Mouse (Mus musculus): ENCODE data around the gene Itpr3.
A peak's percentile ranks its signal among the peaks of the same experiment; 100 is the strongest.

Gene Itpr3

GRCm38 (mm10) chr17:27120561-27121024, 63.5 kb downstream of the Itpr3 start:
- peak; percentile 76 for DNase-seq

DNA sequence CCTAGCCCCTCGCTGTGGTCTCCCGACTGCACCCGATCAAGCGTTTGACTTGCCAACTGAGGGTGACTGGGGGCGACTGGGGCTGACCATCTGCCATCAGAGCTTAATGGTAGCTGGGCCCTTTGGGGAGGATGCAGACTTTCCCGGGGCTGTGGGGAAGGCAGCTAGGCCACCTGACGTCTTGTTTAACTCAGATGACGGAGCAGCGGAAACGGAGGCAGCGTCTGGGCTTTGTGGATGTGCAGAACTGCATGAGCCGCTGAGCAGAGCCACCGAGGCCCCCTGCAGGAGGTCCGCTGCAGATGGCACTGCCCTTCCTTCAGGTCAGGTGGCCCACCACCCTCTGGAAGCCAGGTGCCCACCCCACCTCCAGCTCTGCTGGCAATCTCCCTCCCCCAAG, 64.2 kb downstream of the Itpr3 start:
- DNase-seq, result no peak

- DNase-seq, result no peak
Measured at GRCm38 (mm10) chr17:27121781-27122180, 64.7 kb downstream of the Itpr3 start.

DNA sequence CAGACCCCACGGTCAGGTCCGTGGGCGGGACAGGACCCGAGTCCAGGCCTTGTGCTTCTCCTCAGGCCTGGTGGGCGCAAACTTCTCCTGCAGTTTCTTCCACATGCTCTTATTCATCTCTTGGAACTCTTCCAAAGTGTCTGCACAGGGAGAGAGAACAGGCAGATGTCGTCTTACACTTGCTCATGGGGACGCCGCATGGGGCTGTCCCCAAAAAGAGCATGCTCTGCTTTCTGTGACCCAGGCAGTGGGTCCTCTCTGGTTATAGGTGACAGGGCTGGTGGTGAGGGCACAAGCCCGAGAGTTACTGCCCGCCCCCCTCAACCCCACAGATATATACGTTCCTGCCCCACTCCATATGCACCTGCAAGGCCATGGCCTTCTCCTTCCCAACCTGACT, 65.6 kb downstream of the Itpr3 start:
- no peak for DNase-seq

- no peak for DNase-seq
Measured at GRCm38 (mm10) chr17:27123103-27123502, 66.0 kb downstream of the Itpr3 start.

- no peak for DNase-seq
Measured at GRCm38 (mm10) chr17:27123813-27124375, 66.8 kb downstream of the Itpr3 start.

DNA sequence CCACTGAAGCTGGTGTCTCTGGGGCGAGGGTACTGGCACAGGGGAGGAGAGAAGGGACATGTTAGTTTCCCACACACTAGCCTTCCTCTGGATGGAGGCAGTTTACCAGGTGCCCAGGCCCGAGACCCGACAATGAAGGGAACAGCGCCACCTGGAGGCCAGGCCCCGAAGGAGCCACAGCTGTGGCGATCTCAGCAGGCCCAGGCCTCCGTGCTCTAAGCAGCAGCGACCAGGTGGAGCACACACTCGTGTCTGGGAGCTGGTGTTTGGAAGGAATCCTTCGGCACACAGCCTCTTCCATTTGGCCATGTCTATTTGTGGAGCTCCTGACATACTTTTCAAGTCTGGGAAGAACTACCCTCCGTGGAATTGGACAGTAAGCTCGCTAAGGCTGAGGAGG, 68.1 kb downstream of the Itpr3 start:
- DNase-seq, result peak; percentile 81

GRCm38 (mm10) chr17:27125669-27126202, 68.6 kb downstream of the Itpr3 start:
- DNase-seq, result no peak

DNA sequence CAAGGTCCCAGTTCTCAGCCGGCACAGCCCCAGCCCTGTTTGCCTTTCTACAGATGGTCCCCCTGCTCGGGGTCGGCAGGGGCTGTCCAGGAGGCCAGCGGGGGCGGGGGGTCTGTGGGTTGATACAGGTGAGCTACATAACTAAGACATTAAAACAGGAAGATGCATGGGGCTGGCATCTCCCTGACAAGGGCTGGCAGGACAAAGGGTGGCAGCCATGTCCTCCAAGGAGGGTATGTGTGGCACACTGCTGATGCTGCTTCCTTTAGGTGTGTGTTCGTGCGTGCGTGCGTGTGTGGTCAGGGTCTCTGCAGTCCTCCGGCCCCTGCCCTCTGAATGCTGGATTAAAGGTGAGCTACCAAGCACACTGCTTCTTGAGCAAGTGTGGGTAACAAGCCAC, 69.9 kb downstream of the Itpr3 start:
- no peak for DNase-seq

- no peak for DNase-seq
Measured at GRCm38 (mm10) chr17:27128189-27128588, 71.1 kb downstream of the Itpr3 start.

- DNase-seq, result no peak
Measured at GRCm38 (mm10) chr17:27129291-27129690, 72.2 kb downstream of the Itpr3 start.

- no peak for DNase-seq
Measured at GRCm38 (mm10) chr17:27129819-27130218, 72.7 kb downstream of the Itpr3 start.

DNA sequence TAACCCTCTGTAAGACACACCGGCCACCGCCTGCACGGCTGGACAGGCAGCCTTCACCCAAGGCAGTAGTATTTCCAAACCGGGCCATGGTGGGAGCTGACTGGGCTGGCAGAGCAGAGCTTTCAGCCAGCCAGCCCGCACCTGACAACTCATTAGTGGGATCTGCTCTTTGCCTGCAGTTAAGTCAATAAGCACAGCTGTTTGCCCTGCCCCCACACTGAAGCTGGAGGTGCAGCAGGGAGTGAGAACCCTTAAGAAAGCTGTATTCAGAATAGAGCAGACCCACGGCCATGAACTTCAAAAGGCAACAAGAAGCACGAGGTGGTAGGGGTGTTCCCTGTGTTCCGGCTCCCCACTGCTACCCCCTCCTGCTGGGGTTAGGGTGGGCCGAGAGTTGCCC, 73.1 kb downstream of the Itpr3 start:
- no peak for DNase-seq

DNA sequence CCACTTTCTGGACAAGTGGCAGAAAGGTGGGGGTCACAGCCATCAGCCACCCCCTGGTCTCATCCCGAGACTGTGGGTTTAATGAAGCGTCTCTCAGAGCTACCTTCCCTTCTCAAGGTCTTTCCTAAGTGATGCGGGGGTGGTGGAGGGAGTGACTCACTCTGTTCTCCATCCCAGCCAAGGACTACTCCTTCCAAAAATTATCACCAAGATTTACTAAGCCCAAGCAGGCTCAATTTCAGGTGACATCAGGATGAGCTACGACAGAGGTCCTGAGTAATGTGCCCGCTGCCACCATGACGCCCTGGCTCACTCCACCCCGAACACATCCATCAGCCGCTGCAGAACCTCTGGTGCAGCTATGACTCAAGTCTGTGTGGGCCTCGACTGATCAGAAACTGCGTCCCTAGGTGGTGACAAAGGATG, 74.1 kb downstream of the Itpr3 start:
- no peak for DNase-seq

DNA sequence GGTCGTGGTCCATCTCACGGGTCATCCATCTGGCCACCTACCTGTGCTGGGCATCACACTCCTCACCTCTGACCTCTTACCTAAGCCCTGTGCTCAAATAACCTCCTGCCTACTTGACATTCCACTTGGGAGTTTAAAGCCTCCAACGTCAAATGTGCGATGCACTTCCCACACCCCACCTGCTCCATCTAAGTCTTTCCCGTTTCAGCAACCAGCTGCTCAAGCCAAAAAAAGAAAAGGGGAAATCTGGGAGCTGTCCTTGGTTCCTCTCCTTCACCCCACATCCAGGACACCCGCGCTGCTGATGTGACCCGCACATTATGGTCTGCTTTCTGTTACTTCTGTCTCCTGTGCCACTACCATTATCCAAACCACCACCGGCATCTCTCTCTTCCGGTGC, 75.1 kb downstream of the Itpr3 start:
- no peak for DNase-seq

DNA sequence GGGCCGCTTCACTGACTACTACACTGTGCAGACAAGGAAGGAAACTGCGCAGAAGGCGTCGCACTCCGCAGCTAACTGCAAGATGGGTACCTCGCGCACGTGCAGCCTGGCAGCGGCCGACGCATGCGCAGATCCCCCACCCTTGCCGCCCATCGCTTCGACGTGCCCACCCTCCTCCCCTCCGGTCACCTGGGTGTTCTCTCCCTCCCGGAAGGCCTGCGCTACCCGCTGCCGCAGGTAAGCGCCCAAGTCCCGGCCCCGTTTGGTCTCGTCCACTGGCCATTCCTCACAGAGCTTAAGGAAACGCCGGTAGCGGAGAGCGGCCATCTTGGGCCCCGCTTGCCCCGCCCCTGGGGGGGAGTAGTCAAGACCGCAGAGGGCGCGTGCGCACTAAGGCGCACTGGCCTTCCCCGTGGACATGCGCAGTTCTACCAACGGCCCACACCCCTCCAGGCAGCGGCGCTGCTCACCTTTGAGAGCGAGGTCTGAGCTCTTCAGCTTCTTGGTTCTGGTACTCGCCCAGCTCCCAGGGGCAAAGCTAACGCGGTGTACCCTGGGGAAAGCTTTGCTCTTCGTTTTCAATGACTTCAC, 76.5 kb downstream of the Itpr3 start, which contains the start of gene Uqcc2:
Gene Uqcc2, minus strand, starts transcription at position 366 of the 591 bp plus-strand sequence.
- DNase-seq, result peak; percentile 100

DNA sequence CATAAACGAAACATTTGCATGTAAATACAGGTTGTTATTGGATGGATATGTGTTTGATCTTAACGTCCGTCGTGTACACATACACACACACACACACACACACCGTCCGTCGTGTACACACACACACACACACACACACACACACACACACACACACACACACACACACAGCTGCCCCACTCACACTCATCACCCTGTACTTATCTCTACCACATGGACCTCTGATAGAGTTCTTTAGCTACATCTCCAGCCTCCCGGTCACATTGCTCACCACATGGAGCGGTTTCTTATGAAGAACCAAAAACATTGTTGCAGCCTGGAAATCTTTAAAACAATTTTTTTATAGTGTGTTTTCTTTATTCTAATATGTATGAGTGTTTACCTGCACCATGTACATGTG, 77.1 kb downstream of the Itpr3 start:
- no peak for DNase-seq

DNA sequence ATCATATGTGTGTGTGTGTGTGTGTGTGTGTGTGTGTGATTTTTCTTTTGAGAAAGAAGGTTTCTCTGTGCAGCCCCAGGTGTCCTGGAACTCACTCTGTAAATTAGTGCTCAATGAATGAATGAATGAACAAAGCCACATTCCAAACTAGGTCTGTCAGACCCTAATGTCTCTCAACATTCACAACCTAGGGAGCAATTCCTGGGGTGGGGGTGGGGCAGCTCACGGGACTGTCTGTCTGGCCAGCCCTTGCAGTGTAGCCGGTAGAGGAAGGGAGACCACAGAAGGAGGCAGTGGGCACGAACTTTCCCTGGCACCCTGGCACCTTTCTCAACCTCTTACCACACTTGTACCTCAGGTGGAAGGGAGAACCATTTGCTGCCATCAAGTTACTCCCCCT, 77.6 kb downstream of the Itpr3 start:
- no peak for DNase-seq

DNA sequence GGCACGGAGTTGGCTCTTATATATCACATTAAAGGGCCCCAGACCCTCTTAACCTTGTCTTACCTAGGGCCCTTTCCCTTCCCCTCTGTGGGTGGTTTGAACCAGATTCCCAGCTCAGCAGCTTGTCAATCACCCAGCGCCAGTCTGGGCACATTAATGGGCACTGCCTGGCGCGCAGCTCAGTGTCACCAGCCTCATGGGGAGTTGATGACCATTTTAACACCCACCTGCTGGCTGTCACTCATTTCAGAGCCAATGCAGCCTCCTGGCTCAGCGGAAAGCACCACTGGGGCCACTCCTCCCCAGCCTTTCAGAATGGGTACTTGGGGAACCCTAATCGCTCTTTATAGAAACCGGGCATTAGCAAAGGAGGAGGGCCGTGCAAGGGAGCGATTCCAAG, 81.3 kb downstream of the Itpr3 start:
- no peak for DNase-seq

DNA sequence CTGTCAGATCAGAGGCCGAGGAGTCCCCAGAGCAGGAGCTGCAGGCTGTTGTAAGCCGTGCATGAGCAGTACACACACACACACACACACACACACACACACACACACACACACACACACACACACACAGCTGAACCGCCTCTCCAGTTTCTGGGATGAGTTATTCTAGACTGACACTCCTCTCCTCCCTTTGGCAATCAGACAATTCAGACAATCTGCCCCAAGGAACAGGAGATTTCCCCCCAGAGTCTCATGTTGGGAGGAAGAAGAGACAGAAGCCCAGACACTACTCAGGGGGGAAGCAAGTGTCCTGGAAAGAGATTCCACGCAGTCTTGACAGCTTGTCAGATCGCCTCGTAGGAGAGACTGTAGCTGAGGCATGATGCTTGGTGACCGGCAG, 82.2 kb downstream of the Itpr3 start:
- DNase-seq, result no peak

DNA sequence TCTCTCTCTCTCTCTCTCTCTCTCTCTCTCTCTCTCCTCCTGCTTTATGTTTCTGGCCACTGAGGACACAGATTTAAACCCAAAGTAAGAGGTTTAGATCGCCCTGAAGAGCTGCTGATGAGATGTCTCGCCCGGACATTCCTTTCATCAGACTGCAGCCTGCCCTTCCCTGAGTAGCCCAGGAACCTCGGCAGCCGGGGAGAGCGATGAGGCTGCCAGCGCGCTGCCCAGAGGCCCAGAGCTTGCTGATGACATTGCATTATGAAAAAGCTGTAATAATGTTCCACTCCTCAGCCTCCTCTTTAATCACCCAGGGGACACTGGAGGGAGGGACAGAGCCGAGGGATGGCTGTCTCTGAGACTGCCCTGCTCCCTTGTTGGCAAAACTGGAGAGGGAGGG, 83.2 kb downstream of the Itpr3 start:
- no peak for DNase-seq

GRCm38 (mm10) chr17:27141971-27142450, 84.9 kb downstream of the Itpr3 start:
- no peak for DNase-seq

GRCm38 (mm10) chr17:27144152-27144551, 87.0 kb downstream of the Itpr3 start:
- no peak for DNase-seq

GRCm38 (mm10) chr17:27146323-27146923, 89.3 kb downstream of the Itpr3 start:
- DNase-seq, result peak; percentile 50

Measured in embryo, embryonic 11 days (tissue).